Mouse (Mus musculus): ENCODE measurements around the gene Glrx3.
"Not testable (repeated sequence)": the region's sequence is repeated elsewhere in the genome, so short reads cannot be mapped to it uniquely, and the experiment has no call there.

The Glrx3 gene

DNA sequence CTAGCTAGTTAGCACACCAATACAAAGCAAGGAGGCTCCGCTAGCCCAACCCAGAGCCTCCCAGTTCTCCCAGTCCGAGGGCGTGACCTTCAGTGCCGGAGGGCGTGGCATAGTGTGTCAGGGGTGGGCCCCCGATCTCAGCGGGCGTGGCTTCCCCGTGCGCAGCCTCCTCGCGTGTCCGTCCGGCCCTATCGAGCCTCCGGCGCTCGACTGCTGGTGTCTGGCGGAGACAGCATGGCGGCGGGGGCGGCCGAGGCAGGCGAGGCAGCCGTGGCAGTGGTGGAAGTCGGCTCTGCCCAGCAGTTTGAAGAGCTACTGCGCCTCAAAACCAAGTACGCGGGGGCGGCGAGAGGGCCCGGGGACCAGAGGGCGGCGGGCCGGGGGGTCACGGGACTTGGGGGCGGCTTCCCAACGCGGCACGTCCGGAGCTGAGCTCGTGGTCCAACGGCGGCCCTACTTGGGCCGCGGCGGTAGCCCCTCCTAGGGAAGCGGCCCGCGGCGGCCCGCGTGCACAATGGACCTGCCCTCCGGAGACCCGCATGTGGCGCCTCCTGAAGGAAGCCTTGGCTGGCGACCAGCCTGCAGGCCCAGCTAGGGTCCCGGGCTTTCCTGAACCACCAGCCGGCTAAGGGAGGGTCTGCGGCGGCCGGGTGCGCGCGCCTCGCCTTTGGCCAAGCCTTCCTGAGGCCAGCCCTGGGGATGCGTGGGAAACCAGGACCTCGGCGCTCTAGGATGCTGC is at the start of gene Glrx3:
Gene Glrx3 (plus strand): TSS at position 175 of the 739 bp plus-strand sequence.
- in situ Hi-C loops (cut with MboI, MseI), result no loop called here

DNA sequence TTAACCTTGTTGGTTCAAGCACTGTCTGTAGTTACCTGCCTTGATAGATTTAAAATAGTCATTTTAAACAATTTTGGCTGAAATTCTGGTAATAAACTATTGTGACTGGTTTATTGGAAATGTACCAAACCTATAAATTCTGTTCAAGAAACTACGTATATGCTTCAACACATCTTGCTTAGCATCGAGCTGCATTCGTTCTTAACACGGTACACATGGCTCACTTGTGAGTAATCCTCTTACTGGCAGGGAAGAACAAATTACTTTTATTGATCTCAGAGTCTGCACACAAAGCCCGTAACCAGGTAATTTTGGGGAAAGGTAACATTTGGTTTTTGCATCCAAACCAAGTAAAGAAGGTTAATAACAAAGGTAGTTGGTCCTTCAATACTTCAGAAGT is 49.6 kb upstream of the Glrx3 start:
- in situ Hi-C loops (cut with MboI, MseI), result no loop called here

DNA sequence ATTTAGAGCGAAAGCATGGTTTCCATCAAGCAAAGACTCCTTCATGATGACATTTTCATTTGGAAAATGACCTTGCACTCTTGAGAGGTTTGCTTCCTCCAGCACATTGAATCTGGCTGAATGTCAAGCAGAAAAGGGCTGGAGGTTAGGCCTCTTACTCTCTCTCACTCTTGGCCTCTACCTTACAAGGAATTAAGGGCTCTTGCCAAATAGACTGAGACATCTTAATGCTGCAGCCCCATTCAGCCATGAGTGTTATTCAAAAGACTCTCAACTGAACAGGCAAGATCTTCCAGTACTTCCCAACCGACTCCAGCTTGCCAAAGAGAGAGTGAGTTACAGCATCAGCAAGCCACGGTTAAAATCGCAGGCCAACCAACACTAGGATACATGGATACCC is 42.0 kb upstream of the Glrx3 start:
- in situ Hi-C loops (cut with MboI, MseI), result no loop called here

DNA sequence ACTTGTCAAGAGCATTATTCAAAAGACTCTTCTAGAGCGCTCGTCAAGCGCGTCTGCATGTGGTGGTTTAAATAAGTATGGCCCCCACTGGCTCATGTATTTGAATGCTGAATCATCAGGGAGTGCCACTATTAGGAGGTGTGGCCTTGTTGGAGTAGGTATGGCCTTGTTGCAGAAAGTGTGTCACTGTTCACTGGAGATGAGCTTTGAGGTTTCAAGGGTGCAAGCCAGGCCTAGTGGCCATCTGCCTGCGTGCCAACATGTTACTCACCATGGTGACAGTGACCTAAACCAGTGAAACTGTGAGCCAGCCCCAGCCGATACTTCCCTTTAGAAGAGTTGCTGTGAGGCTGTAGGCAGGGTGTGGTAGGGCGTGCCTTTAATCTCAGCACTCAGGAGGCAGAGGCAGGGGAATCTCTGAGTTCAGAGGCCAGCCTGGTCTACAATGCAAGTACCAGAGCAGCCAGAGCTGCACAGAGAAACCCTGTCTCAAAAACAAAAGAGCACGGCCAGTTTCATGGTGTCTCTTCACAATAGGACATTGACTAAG is 40.0 kb upstream of the Glrx3 start:
- in situ Hi-C loops (cut with MboI, MseI), result no loop called here

DNA sequence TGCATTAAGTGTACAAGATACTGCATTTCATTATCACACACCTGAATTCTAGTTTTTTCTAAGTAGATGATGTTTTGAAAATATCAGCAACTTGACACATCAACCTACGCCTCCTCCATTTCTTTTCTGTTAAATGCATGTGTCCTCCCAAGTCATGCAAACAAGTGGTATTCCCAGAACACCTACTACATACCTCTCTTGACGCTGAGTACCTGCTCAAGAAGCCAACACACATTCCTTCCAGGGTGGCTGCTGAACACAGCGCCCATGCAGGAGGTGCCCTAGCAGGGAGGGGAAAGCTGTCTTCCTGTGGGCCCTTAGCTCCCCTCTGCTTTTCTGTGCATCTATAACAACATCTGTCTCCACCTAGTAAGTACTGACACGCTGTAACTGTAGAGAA is 38.4 kb upstream of the Glrx3 start:
- in situ Hi-C loops (cut with MboI, MseI), result no loop called here

GRCm38 (mm10) chr7:137404146-137404545 is 33.3 kb upstream of the Glrx3 start:
- in situ Hi-C loops (cut with MboI, MseI), result loop anchor here (25.0 kb wide), 1 partner anchor 1867 kb away; the partner anchor contains the start of genes Clrn3 and Ptpre

- in situ Hi-C loops (cut with MboI, MseI), result loop anchor here (25.0 kb wide), 1 partner anchor 1870 kb away; the partner anchor contains the start of genes Clrn3 and Ptpre
Observed at GRCm38 (mm10) chr7:137407428-137408058, 29.9 kb upstream of the Glrx3 start.

- in situ Hi-C loops (cut with MboI, MseI), result loop anchor here (25.0 kb wide), 1 partner anchor 1873 kb away; the partner anchor contains the start of genes Clrn3 and Ptpre
Observed at GRCm38 (mm10) chr7:137410337-137411197, 26.8 kb upstream of the Glrx3 start, which contains the start of gene 9430038I01Rik. 9430038I01Rik (minus strand) TSS chr7:137410762.

DNA sequence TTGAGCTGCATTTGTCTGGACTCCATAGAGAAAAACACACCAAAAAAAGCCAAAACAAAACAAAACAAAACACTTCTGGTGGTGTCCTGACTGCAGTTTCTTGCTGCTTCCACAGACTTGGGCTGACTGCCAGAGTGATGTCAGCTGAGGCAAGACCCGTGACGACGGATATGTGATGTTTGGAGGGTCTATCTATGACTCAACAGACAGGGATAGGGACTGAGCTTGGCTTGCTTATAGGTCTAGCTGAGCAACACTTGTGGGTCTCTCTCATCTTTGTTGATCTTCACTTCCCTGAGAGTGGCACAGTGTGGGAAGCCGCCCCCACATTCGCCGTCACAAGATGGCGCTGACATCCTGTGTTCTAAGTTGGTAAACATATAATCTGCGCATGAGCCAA is 22.7 kb upstream of the Glrx3 start:
- in situ Hi-C loops (cut with MboI, MseI), result loop anchor here (25.0 kb wide), 1 partner anchor 1877 kb away; the partner anchor contains the start of genes Clrn3 and Ptpre

DNA sequence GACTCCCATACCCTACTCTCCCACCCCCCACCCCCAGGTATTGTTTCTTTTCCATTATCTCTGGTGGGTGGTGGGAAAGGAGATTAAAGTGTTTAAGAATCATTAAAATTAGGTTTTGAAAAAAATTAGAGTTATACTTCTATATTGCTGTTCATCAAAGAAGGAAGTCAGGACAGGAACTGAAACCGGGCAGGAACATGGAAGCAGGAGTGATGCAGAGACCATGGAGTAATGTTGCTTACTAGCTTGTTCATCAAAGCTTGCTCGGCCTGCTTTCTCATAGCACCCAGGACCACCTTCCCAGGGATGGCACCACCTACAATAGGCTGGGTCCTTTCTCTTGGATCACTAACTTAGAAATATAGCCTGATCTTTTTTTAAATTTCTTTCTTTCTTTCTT is 16.9 kb upstream of the Glrx3 start:
- in situ Hi-C loops (cut with MboI, MseI), result loop anchor here (25.0 kb wide), 1 partner anchor 1883 kb away; the partner anchor contains the start of genes Clrn3 and Ptpre

DNA sequence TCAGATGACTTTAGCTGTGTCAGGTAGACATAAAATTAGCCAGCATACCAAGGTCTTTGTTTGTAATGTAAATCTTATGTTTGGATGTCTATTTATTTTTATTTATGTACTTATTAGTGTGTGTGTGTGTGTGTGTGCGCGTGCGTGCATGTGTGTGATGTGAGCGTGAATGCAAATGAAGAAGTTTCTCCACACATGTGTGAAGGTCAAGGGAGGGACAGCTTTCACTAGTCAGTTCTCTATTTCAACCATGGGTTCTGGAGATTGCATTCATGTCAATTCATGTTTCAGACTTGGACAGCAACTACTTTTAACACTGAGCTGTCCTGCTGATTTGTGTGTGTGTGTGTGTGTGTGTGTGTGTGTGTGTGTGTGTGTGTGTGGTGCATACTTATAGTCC is 16.2 kb upstream of the Glrx3 start:
- in situ Hi-C loops (cut with MboI, MseI), result loop anchor here (25.0 kb wide), 1 partner anchor 1884 kb away; the partner anchor contains the start of genes Clrn3 and Ptpre

- in situ Hi-C loops (cut with MboI, MseI), result no loop called here
Observed at GRCm38 (mm10) chr7:137426693-137427092, 10.7 kb upstream of the Glrx3 start.

- in situ Hi-C loops (cut with MboI, MseI), result no loop called here
Observed at GRCm38 (mm10) chr7:137431769-137432603, 5.4 kb upstream of the Glrx3 start.

DNA sequence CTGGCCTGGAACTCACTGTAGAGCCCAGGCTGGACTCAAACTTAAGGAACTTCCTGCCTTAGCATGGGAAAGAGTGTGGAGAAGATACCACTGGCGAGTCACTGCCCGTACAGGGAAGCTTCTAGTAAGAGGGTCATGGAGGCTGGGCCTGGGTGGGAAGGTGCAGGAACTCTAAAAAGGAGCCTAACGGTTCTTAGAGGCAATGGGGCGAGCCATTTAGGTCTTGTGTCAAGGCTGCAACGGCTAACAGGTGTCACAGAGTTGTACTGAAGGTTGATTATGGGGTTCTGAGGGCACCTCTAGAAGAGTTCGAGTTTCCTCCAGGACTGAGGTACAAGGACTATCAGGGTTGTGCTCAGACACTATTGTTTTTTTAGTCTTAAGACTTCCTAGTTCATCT is 513 bp upstream of the Glrx3 start:
- in situ Hi-C loops (cut with MboI, MseI), result no loop called here

DNA sequence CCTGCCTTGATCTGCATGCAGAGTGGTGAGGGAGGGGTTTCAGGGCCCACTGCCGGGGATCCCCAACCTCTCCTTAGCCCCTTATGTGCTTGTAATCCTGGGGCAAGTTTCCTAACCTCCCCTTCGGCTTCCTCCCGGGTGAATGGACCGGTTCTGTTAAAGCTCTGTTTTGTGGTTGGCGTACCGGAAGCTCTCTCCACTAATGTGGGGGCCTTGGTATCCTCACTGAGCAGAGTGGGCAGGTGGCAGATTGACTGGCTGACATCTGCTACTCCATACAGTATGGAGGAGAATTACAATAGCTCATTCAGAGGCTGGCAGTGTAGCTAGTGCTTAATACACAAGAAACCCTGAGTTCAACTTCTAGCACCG is 751 bp downstream of the Glrx3 start:
- in situ Hi-C loops (cut with MboI, MseI), result no loop called here

- in situ Hi-C loops (cut with MboI, MseI), result not testable (repeated sequence)
Observed at GRCm38 (mm10) chr7:137438962-137439361, 1.5 kb downstream of the Glrx3 start.

DNA sequence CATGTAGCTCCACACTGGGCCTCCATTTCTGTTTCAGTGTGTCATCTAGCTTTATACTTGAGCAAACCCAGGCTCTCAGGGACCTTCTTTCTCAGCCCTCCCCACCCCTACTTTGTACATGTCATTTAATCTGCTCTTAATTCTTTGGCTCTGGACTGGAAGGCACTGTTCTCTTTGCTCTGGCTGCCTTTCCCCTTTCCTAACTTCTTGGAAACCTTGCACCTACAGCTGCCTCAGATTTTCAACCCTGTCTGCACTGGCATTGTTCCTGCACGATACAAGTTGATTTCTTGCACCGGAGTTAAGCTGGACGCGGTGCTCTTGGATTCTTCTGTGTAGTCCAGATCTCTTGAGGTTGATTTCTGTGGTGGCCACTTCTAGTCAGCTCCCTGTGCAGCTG is 5.5 kb downstream of the Glrx3 start:
- in situ Hi-C loops (cut with MboI, MseI), result no loop called here

DNA sequence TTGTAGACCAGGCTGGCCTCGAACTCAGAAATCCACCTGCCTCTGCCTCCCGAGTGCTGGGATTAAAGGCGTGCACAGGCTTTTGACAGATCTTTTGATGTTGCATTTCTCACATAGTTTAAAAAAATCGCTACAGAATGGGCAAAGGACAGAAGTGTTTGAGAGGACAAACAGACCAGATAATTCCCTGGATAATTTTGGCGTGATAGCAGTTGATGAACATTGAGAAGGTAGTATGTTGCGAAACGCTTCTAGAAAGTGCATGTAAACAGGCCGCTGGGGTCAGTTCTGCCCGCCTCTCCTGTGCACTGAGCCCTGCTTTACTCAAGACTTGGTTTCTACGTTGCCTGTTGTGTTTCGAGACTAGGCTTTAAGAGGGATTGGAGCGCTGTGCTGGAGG is 7.9 kb downstream of the Glrx3 start:
- in situ Hi-C loops (cut with MboI, MseI), result no loop called here

DNA sequence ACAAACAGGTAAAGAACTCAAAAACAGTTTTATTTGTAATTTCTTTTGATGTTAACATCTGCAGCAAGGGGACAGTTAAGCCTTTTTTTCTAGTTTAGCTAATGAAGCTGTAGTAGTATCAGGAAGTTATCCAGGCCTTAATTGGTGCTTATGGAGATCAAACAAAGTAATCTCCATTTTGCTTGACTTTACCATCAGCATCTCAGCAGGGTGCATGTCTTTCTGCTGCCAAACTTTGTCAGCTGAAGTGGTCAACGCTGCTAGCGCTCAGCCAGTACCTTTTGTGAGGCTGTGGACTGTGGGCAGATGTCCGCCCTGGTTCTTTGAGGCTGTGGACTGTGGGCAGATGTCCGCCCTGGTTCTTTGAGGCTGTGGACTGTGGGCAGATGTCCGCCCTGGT is 24.0 kb downstream of the Glrx3 start:
- in situ Hi-C loops (cut with MboI, MseI), result no loop called here

- in situ Hi-C loops (cut with MboI, MseI), result no loop called here
Observed at GRCm38 (mm10) chr7:137468174-137468573, 30.8 kb downstream of the Glrx3 start.
